Mouse (Mus musculus): Measurements from ENCODE around the gene Chchd3. TPM values are rescaled to one million over a fixed set of nuclear protein-coding genes. Genes with fewer than 3 reads are reported as not detected.

Gene Chchd3
- polyA plus RNA-seq, 1 experiment from 2014 or later: 115 TPM

DNA sequence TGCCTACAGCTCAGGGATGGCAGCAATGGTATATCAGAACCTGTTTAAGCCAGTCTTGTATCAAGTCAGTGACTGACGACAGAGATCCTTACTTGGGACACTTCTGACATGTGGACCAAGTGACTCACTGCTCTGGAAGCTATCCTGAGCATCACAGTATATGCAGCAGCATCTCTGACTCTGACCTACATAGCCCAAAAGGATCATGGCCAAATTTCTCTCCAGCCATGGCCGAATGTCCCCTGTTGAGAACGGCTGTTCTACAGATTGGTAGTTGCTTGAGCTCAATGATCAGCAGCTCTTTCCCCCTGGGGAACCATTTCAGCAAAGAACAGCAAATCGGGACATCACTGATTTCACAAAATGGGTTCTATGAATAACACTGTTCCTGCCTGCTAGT lies 161.0 kb downstream of the Chchd3 start:
- no peak overlapping the region for H3K4me3 ChIP-seq
- H3K27ac ChIP-seq: no peak overlapping the region
- no peaks in the 10 kb centered on the region for H3K9me3 ChIP-seq
- H3K4me2 ChIP-seq (replicated peaks): no peak overlapping the region
- H3K4me1 ChIP-seq: no peaks in the 10 kb centered on the region
- H3K9ac ChIP-seq: no peak overlapping the region
- H3K36me3 ChIP-seq: no peaks in the 10 kb centered on the region
- ATAC-seq (ENCODE audit: low FRiP score, low read depth): no peak
- H3K27me3 ChIP-seq (replicated peaks): no peaks in the 10 kb centered on the region
- 86% methylated on average over 4 of the region's 4 CpGs for WGBS

DNA sequence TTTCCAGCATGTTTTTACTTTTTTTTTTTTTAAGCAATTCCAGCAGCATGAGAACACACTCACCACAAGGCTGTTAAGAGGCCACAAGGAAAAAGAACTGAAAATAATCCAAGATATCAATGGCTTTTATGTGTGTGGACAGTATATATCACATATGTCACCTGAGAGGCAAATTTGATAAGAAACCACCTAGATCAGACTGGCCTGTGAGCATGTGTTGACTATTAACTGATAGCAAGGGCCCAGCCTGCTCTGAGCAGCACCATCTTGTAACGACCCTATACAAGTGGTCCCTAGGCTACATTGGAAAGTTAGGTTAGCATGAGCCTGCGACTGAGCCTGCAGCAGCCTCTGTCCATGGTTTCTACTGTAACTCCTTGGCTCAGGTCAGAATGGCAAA lies 166.0 kb downstream of the Chchd3 start:
- H3K27me3 ChIP-seq (replicated peaks): no peaks in the 10 kb centered on the region
- no peaks in the 10 kb centered on the region for H3K9me3 ChIP-seq
- H3K27ac ChIP-seq: no peak overlapping the region
- no peak overlapping the region for H3K4me3 ChIP-seq
- H3K36me3 ChIP-seq: no peaks in the 10 kb centered on the region
- no peak overlapping the region for H3K9ac ChIP-seq
- ATAC-seq (ENCODE audit: low FRiP score, low read depth): no peak
- 82% methylated on average over 2 of the region's 2 CpGs for WGBS
- H3K4me2 ChIP-seq (replicated peaks): no peak overlapping the region
- no peaks in the 10 kb centered on the region for H3K4me1 ChIP-seq

DNA sequence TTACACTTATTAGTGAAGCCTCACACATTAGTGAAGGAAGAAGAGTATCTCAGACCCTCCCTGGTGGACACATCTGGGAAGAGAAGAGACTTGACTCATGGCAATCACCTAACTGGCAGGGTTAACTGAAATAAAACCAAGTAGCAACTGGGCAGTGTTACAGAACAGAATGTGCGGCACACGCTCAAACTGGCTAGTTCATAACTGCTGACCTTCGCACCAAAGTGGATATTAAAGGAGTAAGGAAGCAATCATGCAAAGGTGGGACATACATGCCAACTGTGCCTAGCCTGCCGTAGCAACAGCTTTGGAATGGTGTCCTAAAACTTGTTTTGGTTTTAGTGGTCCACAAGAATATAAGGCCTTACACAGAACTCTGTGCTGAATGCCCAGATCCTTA lies 169.3 kb downstream of the Chchd3 start:
- no peak overlapping the region for H3K4me2 ChIP-seq (replicated peaks)
- H3K4me3 ChIP-seq: no peak overlapping the region
- H3K36me3 ChIP-seq: no peaks in the 10 kb centered on the region
- no peak overlapping the region for H3K9ac ChIP-seq
- ATAC-seq (ENCODE audit: low FRiP score, low read depth): no peak
- H3K9me3 ChIP-seq: no peaks in the 10 kb centered on the region
- H3K27ac ChIP-seq: no peak overlapping the region
- no peaks in the 10 kb centered on the region for H3K27me3 ChIP-seq (replicated peaks)
- 94% methylated on average over 4 of the region's 4 CpGs for WGBS
- no peaks in the 10 kb centered on the region for H3K4me1 ChIP-seq

DNA sequence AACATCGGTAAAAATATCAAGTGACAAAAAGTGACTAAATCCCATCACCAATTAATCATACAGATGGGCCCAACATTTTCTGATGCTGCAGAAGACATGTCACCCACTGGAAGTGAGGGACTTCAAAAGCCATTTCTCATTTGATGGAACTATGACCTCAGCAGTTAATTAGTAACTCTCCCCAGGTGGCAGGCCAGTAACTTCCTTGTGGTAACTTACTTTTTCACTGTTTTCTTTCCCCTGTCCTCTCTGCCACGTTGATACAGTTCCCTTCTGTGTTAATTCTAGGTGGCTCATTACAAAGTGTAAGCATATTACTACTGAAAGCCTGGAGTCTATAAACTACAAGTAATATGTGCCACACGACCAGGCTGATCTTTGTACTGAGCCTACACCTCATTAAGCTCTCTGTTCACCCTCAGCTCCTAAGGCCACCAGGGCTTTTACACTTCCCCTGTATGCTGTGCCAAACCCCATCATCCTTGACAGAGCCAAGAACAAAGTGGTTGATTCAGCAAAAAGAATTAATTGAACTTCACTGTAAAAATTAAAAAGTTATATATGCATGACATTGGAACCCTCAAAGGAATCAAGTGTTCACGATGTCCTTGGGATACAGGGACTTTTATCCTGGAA lies 171.0 kb downstream of the Chchd3 start:
- H3K27me3 ChIP-seq (replicated peaks): no peaks in the 10 kb centered on the region
- H3K27ac ChIP-seq: no peak overlapping the region
- no peak overlapping the region for H3K4me3 ChIP-seq
- no peaks in the 10 kb centered on the region for H3K9me3 ChIP-seq
- ATAC-seq (ENCODE audit: low FRiP score, low read depth): no peak
- H3K4me2 ChIP-seq (replicated peaks): no peak overlapping the region
- H3K9ac ChIP-seq: no peak overlapping the region
- H3K36me3 ChIP-seq: no peaks in the 10 kb centered on the region
- no peaks in the 10 kb centered on the region for H3K4me1 ChIP-seq
- WGBS: 63% methylated on average over 4 of the region's 4 CpGs

GRCm38 (mm10) chr6:32878586-32878985 lies 181.5 kb downstream of the Chchd3 start:
- Histone ChIP-seq H3K9me3 (no peaks in the 10 kb centered on the region), H3K27ac (no peak overlapping the region), H3K4me3 (no peak overlapping the region), H3K27me3 (replicated peaks) (no peaks in the 10 kb centered on the region), H3K4me2 (replicated peaks) (no peak overlapping the region), H3K4me1 (no peaks in the 10 kb centered on the region; the same call in 1 of the 2 replicates), H3K9ac (no peak overlapping the region), H3K36me3 (no peaks in the 10 kb centered on the region)
- 92% methylated on average over 5 of the region's 5 CpGs for WGBS
- no peak for ATAC-seq (ENCODE audit: low FRiP score, low read depth)

- no peak overlapping the region for H3K4me3 ChIP-seq
- no peak overlapping the region for H3K9ac ChIP-seq
- 40% methylated on average over 3 of the region's 3 CpGs for WGBS
- no peaks in the 10 kb centered on the region for H3K36me3 ChIP-seq
- H3K4me1 ChIP-seq: no peaks in the 10 kb centered on the region; the same call in 1 of the 2 replicates
- no peaks in the 10 kb centered on the region for H3K9me3 ChIP-seq
- no peak overlapping the region for H3K27ac ChIP-seq
- H3K27me3 ChIP-seq (replicated peaks): no peaks in the 10 kb centered on the region
- H3K4me2 ChIP-seq (replicated peaks): no peak overlapping the region
- ATAC-seq (ENCODE audit: low FRiP score, low read depth): no peak
These were observed 185.9 kb downstream of the Chchd3 start for GRCm38 (mm10) chr6:32874176-32874575.

- no peaks in the 10 kb centered on the region for H3K27me3 ChIP-seq (replicated peaks)
- no peaks in the 10 kb centered on the region for H3K9me3 ChIP-seq
- H3K9ac ChIP-seq: no peak overlapping the region
- no peak for ATAC-seq (ENCODE audit: low FRiP score, low read depth)
- no peak overlapping the region for H3K27ac ChIP-seq
- no peak overlapping the region for H3K4me2 ChIP-seq (replicated peaks)
- H3K36me3 ChIP-seq: no peaks in the 10 kb centered on the region
- H3K4me3 ChIP-seq: no peak overlapping the region
- no peaks in the 10 kb centered on the region; the same call in 1 of the 2 replicates for H3K4me1 ChIP-seq
- WGBS: 89% methylated on average over 2 of the region's 2 CpGs
These were observed 187.3 kb downstream of the Chchd3 start for GRCm38 (mm10) chr6:32872805-32873204.

DNA sequence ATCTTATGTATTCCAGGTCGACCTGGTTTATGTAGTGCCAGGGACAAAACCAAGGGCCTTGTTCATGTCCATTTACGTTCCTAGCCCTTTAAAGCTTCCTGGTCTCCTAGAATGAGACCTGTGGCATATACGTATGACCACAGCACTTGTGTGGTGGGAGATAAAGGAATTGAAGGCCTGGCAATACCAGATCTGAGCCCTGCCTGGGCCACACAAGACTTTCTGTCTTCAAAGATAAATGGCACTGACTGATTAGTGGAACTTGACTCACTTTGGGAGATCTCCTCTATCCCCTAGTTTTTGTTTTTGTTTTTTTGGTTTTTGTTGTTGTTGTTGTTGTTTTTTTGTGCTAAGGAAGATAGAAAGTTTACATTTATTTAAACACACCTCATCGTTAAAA lies 209.1 kb downstream of the Chchd3 start:
- no peak overlapping the region for H3K27ac ChIP-seq
- no peak overlapping the region for H3K4me2 ChIP-seq (replicated peaks)
- 89% methylated on average over 4 of the region's 4 CpGs for WGBS
- no peaks in the 10 kb centered on the region for H3K36me3 ChIP-seq
- H3K27me3 ChIP-seq (replicated peaks): no peaks in the 10 kb centered on the region
- H3K4me1 ChIP-seq: no peaks in the 10 kb centered on the region
- H3K9ac ChIP-seq: no peak overlapping the region
- H3K9me3 ChIP-seq: no peaks in the 10 kb centered on the region
- H3K4me3 ChIP-seq: no peak overlapping the region
- no peak for ATAC-seq (ENCODE audit: low FRiP score, low read depth)

GRCm38 (mm10) chr6:32848974-32849373 lies 211.1 kb downstream of the Chchd3 start:
- no peaks in the 10 kb centered on the region for H3K36me3 ChIP-seq
- no peak for ATAC-seq (ENCODE audit: low FRiP score, low read depth)
- no peaks in the 10 kb centered on the region for H3K27me3 ChIP-seq (replicated peaks)
- H3K9ac ChIP-seq: no peak overlapping the region
- no peaks in the 10 kb centered on the region for H3K9me3 ChIP-seq
- no peaks in the 10 kb centered on the region for H3K4me1 ChIP-seq
- WGBS: 88% methylated on average over 7 of the region's 7 CpGs
- no peak overlapping the region for H3K27ac ChIP-seq
- no peak overlapping the region for H3K4me3 ChIP-seq
- H3K4me2 ChIP-seq (replicated peaks): no peak overlapping the region

GRCm38 (mm10) chr6:32845463-32845862 lies 214.6 kb downstream of the Chchd3 start:
- 52% methylated on average over 1 of the region's 1 CpGs for WGBS
- no peak overlapping the region for H3K9ac ChIP-seq
- ATAC-seq (ENCODE audit: low FRiP score, low read depth): no peak

GRCm38 (mm10) chr6:32837939-32838301 lies 222.1 kb downstream of the Chchd3 start:
- H3K4me2 ChIP-seq (replicated peaks): no peak overlapping the region
- no peak overlapping the region for H3K27ac ChIP-seq
- no peaks in the 10 kb centered on the region for H3K27me3 ChIP-seq (replicated peaks)
- H3K9ac ChIP-seq: no peak overlapping the region
- no peak for ATAC-seq (ENCODE audit: low FRiP score, low read depth)
- H3K36me3 ChIP-seq: no peaks in the 10 kb centered on the region
- no peak overlapping the region for H3K4me3 ChIP-seq
- no peaks in the 10 kb centered on the region for H3K4me1 ChIP-seq
- 89% methylated on average over 2 of the region's 2 CpGs for WGBS
- H3K9me3 ChIP-seq: no peaks in the 10 kb centered on the region

More at GRCm38 (mm10) chr6:32845463-32845862, 214.6 kb downstream of the Chchd3 start:
- Histone ChIP-seq H3K4me2 (replicated peaks) (no peak overlapping the region), H3K4me3 (no peak overlapping the region), H3K27ac (no peak overlapping the region), H3K36me3 (no peaks in the 10 kb centered on the region), H3K4me1 (no peaks in the 10 kb centered on the region), H3K9me3 (no peaks in the 10 kb centered on the region), H3K27me3 (replicated peaks) (no peaks in the 10 kb centered on the region)

- no peak for ATAC-seq (ENCODE audit: low FRiP score, low read depth)
- H3K36me3 ChIP-seq: no peaks in the 10 kb centered on the region
- H3K9ac ChIP-seq: no peak overlapping the region
- H3K9me3 ChIP-seq: no peaks in the 10 kb centered on the region
- no peaks in the 10 kb centered on the region for H3K4me1 ChIP-seq
- WGBS: 73% methylated on average over 7 of the region's 7 CpGs
- no peak overlapping the region for H3K4me3 ChIP-seq
- no peaks in the 10 kb centered on the region for H3K27me3 ChIP-seq (replicated peaks)
- no peak overlapping the region for H3K27ac ChIP-seq
- no peak overlapping the region for H3K4me2 ChIP-seq (replicated peaks)
These were observed 222.7 kb downstream of the Chchd3 start for GRCm38 (mm10) chr6:32837165-32837938.

Data from neural tube, embryonic 12.5 days (tissue).